Mouse (Mus musculus) intestine, embryonic 14.5 days (tissue): ENCODE measurements at regions not wholly inside any gene's neighbourhood (a gene's known extent, or its start where the extent isn't known, plus 50 kb on each side); places are given as distances from the start of the nearest gene placed in this dataset.

Experiments
- ATAC-seq: fragments of 200-750 bp; cut with Nextera tagmentation; replicated peaks from 2 replicates; pipeline ENCODE4 v1.8.0; 2017; ENCODE audit warnings: low read depth, moderate number of reproducible peaks, moderate TSS enrichment, moderate library complexity; ENCODE audit not compliant: low FRiP score, low TSS enrichment
- DNase-seq: peaks from one replicate; pipeline ENCODE4 v3.0.0-alpha.2; 2018; ENCODE audit warnings: low spot score
- H3K27ac ChIP-seq: fragments of 300-500 bp; sonication (generic); 2 replicates; pipeline ENCODE4 v1.5.1; 2014; ENCODE audit warnings: low read depth, mild to moderate bottlenecking, control low read depth
- H3K27me3 ChIP-seq: fragments of 300-500 bp; sonication (generic); replicated peaks from 2 replicates; pipeline ENCODE4 v1.6.1; 2014; ENCODE audit warnings: low read length, control low read depth; ENCODE audit not compliant: control insufficient read depth, insufficient read depth
- H3K36me3 ChIP-seq: fragments of 300-500 bp; sonication (generic); 2 replicates; pipeline ENCODE4 v1.6.1; 2014; ENCODE audit warnings: low read length, control low read depth; ENCODE audit not compliant: control insufficient read depth, insufficient read depth
- H3K4me1 ChIP-seq: fragments of 300-500 bp; sonication (generic); replicated peaks from 2 replicates; pipeline ENCODE4 v1.6.1; 2014; ENCODE audit warnings: low read length, control low read depth, mixed read lengths; ENCODE audit not compliant: control insufficient read depth, insufficient read depth
- H3K4me2 ChIP-seq: fragments of 300-500 bp; sonication (generic); 2 replicates; pipeline ENCODE4 v1.6.1; 2014; ENCODE audit warnings: low read length
- H3K4me3 ChIP-seq: fragments of 300-500 bp; sonication (generic); 2 replicates; pipeline ENCODE4 v1.5.1; 2014; ENCODE audit warnings: low read depth, low read length, control low read depth, mixed read lengths
- H3K9ac ChIP-seq: fragments of 300-500 bp; sonication (generic); 2 replicates; pipeline ENCODE4 v1.6.1; 2014; ENCODE audit warnings: mild to moderate bottlenecking, low read length
- H3K9me3 ChIP-seq: fragments of 300-500 bp; sonication (generic); 2 replicates; pipeline ENCODE4 v1.6.1; 2016; ENCODE audit warnings: low read length, control low read depth; ENCODE audit not compliant: control insufficient read depth
- WGBS: fragments of 180-500 bp; shearing (Covaris S2); extraction: QIAGEN DNeasy Blood & Tissue Kit; methylation state at CpG from one replicate; pipeline ENCODE4 v1.1.7; 2014; 5-methylcytosine and 5-hydroxymethylcytosine counted together

DNA sequence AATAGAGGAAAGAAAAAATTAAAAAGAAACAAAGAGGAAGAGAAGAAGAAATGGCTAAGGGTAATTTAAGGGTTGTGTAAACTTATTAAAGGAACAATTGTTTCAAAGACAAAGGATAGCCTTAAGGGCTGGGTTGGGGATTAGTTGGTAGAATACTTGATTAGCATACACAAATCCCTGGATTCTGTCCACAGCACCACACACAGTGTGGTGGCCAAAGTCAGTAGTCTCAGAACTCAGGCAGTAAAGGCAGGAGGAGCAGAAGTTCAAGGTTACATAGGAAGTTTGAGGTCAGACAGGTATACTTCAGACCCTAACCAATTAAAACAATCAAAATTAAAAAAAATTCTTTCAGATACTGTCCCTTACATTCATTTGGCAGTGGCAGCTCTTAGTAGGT lies 596.6 kb upstream of the Tbl1xr1 start:
- Histone ChIP-seq H3K4me1 (peaks cover 10% of the 10 kb centered on the region), H3K27me3 (no peaks in the 10 kb centered on the region), H3K9ac (no peak overlapping the region), H3K4me2 (no peak overlapping the region), H3K4me3 (no peak overlapping the region), H3K27ac (no peak overlapping the region), H3K36me3 (no peaks in the 10 kb centered on the region), H3K9me3 (no peaks in the 10 kb centered on the region)
- DNase-seq (no peak), ATAC-seq (no peak)

DNA sequence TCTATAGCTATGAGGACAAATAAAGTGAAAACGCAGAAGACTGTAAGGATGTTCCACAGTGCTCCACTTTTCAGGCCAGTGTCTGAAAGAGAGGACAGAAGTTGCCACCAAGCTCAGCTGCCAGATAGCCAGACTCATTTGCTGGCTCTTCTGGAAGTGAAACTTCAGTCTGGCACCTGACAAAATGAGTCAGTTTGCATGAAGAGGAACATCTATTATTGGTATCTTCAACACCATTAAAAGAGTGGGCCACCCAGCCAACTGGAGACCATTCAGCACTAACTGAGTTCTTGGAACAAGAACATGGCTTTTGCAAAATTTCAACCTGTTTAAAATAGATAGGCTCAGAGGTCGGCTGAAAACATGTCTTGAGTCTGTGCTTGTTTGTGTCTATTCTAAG lies 592.4 kb upstream of the Tbl1xr1 start:
- 76% methylated on average over 2 of the region's 2 CpGs for WGBS
- H3K27ac ChIP-seq: no peak overlapping the region

DNA sequence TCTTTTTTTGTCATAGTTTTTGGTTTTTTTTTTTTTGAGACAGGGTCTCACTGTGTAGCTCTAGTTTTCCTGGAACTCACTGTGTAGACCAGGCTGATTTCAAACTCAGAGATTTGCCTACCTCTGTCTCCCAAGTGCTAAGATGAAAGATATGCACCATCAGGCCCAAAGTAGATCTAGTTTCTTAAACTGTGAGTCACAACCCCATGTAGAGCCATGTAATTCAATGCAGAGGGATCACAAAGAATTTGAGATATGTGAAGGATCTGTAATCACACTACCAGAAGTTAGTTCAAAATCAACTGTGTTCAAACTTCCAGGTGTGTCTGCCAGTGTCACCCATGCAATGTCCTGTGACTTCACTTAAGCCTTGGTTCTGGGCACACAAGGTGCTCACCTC lies 591.0 kb upstream of the Tbl1xr1 start:
- no peak for ATAC-seq
- H3K4me1 ChIP-seq: no peaks in the 10 kb centered on the region
- H3K4me3 ChIP-seq: no peak overlapping the region
- no peaks in the 10 kb centered on the region for H3K9me3 ChIP-seq
- no peak overlapping the region for H3K27ac ChIP-seq
- H3K4me2 ChIP-seq: no peak overlapping the region
- no peak for DNase-seq
- H3K36me3 ChIP-seq: no peaks in the 10 kb centered on the region
- no peak overlapping the region for H3K9ac ChIP-seq
- H3K27me3 ChIP-seq: no peaks in the 10 kb centered on the region

More for the DNA sequence above, 592.4 kb upstream of the Tbl1xr1 start:
- DNase-seq (no peak), ATAC-seq (no peak)
- Histone ChIP-seq H3K4me3 (no peak overlapping the region), H3K27me3 (no peaks in the 10 kb centered on the region), H3K9ac (no peak overlapping the region), H3K36me3 (no peaks in the 10 kb centered on the region), H3K4me2 (no peak overlapping the region), H3K4me1 (peaks cover 5% of the 10 kb centered on the region), H3K9me3 (no peaks in the 10 kb centered on the region)

DNA sequence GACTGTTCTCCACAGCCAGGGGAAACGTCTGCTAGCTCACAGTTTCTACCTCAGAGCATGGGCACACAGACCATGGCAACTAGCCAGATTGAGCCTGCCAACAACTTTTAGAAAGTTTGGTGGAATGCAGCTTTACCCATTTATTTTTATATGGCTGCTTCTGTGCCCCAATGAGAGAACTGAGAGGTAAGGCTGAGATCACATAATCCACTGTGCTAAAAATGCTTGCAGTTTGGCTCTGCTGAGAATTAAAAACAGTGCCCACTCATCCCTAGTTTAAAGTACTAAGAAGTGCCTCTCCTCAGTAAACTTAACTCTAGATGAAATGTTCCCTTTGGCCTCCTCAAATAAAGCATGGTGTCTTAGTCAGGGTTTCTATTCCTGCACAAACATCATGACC lies 586.9 kb upstream of the Tbl1xr1 start:
- no peaks in the 10 kb centered on the region for H3K36me3 ChIP-seq
- H3K27ac ChIP-seq: no peak overlapping the region
- no peak overlapping the region for H3K9ac ChIP-seq
- no peaks in the 10 kb centered on the region for H3K4me1 ChIP-seq
- no peak for ATAC-seq
- WGBS: 69% methylated on average over 1 of the region's 1 CpGs
- DNase-seq: no peak
- H3K4me2 ChIP-seq: no peak overlapping the region
- no peak overlapping the region for H3K4me3 ChIP-seq
- H3K27me3 ChIP-seq: no peaks in the 10 kb centered on the region
- H3K9me3 ChIP-seq: no peaks in the 10 kb centered on the region

DNA sequence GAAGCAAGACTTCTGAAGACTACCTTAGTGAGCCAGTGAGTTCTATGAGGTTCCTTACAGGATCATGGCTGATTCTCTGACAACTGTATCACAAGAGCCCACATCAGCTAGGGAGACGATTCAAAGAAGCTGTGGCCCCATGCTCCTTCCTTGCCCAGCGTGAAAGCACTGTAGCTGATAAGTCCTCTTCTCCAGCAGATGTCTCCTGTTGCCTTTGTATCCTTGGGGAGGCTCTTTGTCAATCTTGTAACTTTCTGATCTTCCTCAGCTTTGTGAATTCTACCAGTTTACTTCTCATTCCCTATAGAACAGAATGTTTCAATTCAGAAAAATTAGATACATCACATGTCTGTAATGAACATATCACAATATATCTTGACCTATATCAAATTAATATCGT lies 584.0 kb upstream of the Tbl1xr1 start:
- Histone ChIP-seq H3K4me1 (no peaks in the 10 kb centered on the region), H3K36me3 (no peaks in the 10 kb centered on the region), H3K4me3 (no peak overlapping the region), H3K9me3 (no peaks in the 10 kb centered on the region), H3K27me3 (no peaks in the 10 kb centered on the region), H3K4me2 (no peak overlapping the region), H3K9ac (no peak overlapping the region), H3K27ac (no peak overlapping the region)
- no peak for ATAC-seq
- 66% methylated on average over 3 of the region's 3 CpGs for WGBS
- DNase-seq: no peak

DNA sequence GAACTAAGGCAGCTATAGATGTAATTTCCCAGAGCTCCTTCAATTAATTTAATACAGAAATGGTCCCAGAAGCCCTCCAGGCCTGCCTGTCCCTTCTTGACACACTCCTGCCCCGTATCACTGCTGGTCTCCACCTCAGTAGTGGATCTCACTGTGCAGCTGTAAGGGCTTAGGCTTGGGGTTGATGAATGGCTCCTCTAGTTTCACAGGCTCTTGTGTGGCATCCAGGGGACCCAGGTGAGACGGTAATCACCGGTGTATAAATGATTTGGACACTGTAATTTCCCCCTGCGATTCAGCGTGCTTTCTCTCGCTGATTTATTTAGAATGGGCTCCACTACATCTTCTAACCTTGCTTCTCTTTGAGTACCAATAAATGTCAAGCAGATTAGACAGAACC lies 583.1 kb upstream of the Tbl1xr1 start:
- H3K4me3 ChIP-seq: no peak overlapping the region
- H3K4me2 ChIP-seq: no peak overlapping the region
- no peak overlapping the region for H3K9ac ChIP-seq
- H3K4me1 ChIP-seq: no peaks in the 10 kb centered on the region
- WGBS: 50% methylated on average over 6 of the region's 6 CpGs
- ATAC-seq: no peak
- H3K9me3 ChIP-seq: no peaks in the 10 kb centered on the region
- H3K36me3 ChIP-seq: no peaks in the 10 kb centered on the region
- no peaks in the 10 kb centered on the region for H3K27me3 ChIP-seq
- no peak for DNase-seq
- no peak overlapping the region for H3K27ac ChIP-seq

DNA sequence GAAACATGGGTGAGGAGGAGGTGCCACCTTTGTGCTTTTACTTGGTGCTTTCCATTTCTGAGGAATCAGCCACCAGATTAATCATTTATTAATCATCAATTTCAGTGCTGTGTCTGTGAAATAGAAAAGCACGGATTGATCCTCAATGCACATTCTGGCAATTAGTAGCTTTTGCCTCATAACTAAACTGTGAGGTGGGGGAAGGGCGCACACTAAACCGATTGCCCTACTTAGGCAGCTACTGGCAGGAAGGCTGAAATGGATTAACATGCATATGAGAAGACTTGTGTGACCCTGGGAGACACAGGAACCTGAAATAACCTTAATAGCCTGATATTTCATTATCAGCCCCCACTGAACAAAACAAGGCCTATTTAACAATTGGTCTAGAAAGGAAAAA lies 581.5 kb upstream of the Tbl1xr1 start:
- Histone ChIP-seq H3K27me3 (no peaks in the 10 kb centered on the region), H3K9ac (no peak overlapping the region), H3K4me3 (no peak overlapping the region), H3K27ac (no peak overlapping the region), H3K9me3 (no peaks in the 10 kb centered on the region), H3K36me3 (no peaks in the 10 kb centered on the region), H3K4me2 (no peak overlapping the region), H3K4me1 (no peaks in the 10 kb centered on the region)
- DNase-seq (no peak), ATAC-seq (no peak)
- WGBS: 69% methylated on average over 3 of the region's 3 CpGs

DNA sequence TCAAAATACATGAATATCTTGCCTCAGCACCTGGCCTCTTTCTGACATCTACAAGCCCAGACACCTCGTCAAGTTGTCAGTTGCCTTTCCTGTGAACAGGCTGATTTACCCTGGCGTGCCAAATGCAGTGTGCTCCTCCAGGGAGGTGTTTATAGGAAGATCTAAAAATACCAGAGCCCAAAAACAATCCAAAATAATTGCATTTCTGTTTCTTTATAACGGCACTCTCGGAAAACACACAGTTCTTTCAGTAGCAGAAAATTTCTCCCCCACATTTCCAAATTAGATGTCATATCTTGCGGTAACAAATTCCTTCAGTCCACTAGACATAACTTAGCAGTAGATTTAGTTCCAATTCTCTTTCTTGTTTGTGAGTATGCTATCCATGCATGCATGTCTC lies 580.8 kb upstream of the Tbl1xr1 start:
- ATAC-seq: no peak
- Histone ChIP-seq H3K4me2 (no peak overlapping the region), H3K4me3 (no peak overlapping the region), H3K9ac (no peak overlapping the region), H3K27ac (no peak overlapping the region), H3K4me1 (no peaks in the 10 kb centered on the region), H3K36me3 (no peaks in the 10 kb centered on the region), H3K9me3 (no peaks in the 10 kb centered on the region), H3K27me3 (no peaks in the 10 kb centered on the region)
- DNase-seq: no peak
- 59% methylated on average over 5 of the region's 5 CpGs for WGBS

DNA sequence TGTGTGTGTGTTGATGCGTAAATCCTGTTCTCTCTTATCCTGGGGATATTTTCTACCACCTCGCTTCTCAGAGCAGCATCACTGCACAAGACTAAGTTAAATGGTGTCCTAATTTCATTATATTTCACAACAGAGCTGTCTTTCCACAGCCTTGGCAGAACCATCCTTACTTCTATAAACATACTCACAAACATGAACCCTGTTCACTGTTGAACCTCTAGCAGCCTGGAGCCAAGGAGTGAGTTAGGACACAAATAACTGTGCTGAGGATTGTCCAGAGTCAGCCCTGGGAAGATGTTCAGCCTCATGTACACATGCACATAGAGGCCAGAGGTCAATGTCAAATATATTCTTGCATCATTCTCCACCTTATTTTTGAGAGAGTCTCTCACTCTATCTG lies 580.3 kb upstream of the Tbl1xr1 start:
- no peaks in the 10 kb centered on the region for H3K36me3 ChIP-seq
- no peaks in the 10 kb centered on the region for H3K27me3 ChIP-seq
- WGBS: 88% methylated on average over 2 of the region's 2 CpGs
- DNase-seq (no peak), ATAC-seq (no peak)
- H3K4me1 ChIP-seq: no peaks in the 10 kb centered on the region
- H3K4me2 ChIP-seq: no peak overlapping the region
- no peaks in the 10 kb centered on the region for H3K9me3 ChIP-seq
- H3K9ac ChIP-seq: no peak overlapping the region
- H3K4me3 ChIP-seq: no peak overlapping the region
- no peak overlapping the region for H3K27ac ChIP-seq
